Mouse (Mus musculus) E14TG2a.4 (cell line): ENCODE measurements around the gene Tectb.

Experiments
- H3K27me3 ChIP-seq: 2 replicates; pipeline ENCODE4 v1.6.1; 2014; ENCODE audit warnings: low read length, control low read depth; ENCODE audit not compliant: insufficient read depth
- H3K36me3 ChIP-seq: 2 replicates; pipeline ENCODE4 v1.6.1; 2014; ENCODE audit warnings: low read length, control low read depth; ENCODE audit not compliant: insufficient read depth
- H3K4me1 ChIP-seq: replicated peaks from 2 replicates; pipeline ENCODE4 v1.6.1; 2014; ENCODE audit warnings: low read depth, low read length, control low read depth
- H3K4me3 ChIP-seq: replicated peaks from 2 replicates; pipeline ENCODE4 v1.5.1; 2014; ENCODE audit warnings: mild to moderate bottlenecking, low read length
- H3K9me3 ChIP-seq: 2 replicates; pipeline ENCODE4 v1.6.1; 2014; ENCODE audit warnings: low read length, control low read depth
- CTCF ChIP-seq: conservative IDR thresholded peaks from 2 replicates; pipeline ENCODE4 v1.5.1; 2014; ENCODE audit warnings: low read length
- NANOG ChIP-seq: IDR thresholded peaks from 2 replicates; pipeline ENCODE4 v1.6.1; 2014; ENCODE audit warnings: borderline replicate concordance, low read length, mixed read lengths
- POU5F1 ChIP-seq: IDR thresholded peaks from 2 replicates; pipeline ENCODE4 v1.6.1; 2014; ENCODE audit warnings: low read length, borderline replicate concordance

Gene Tectb

GRCm38 (mm10) chr19:55241186-55241645 is 60.7 kb downstream of the Tectb start, which contains the start of gene Gucy2g:
Gucy2g (minus strand) TSS chr19:55241236.
- TF ChIP-seq CTCF (no peak), NANOG (no peak), POU5F1 (no peak)
- H3K4me3 ChIP-seq: no peak within 1 kb of the TSS
- no peaks in the 10 kb centered on the region for H3K36me3 ChIP-seq
- no peaks in the 10 kb centered on the region for H3K9me3 ChIP-seq
- H3K27me3 ChIP-seq: peaks cover 8% of the 10 kb centered on the region; the same call in 1 of the 2 replicates
- peaks cover 8% of the 10 kb centered on the region for H3K4me1 ChIP-seq

GRCm38 (mm10) chr19:55244791-55245231 is 64.3 kb downstream of the Tectb start:
- TF ChIP-seq CTCF (no peak), POU5F1 (no peak), NANOG (no peak)
- Histone ChIP-seq H3K9me3 (no peaks in the 10 kb centered on the region), H3K4me3 (no peak overlapping the region), H3K36me3 (no peaks in the 10 kb centered on the region), H3K4me1 (peaks cover 8% of the 10 kb centered on the region), H3K27me3 (peaks cover 20% of the 10 kb centered on the region)
